Mouse (Mus musculus) heart, adult 2 months (tissue): Measurements from ENCODE around the gene Plxnc1.

ENCODE experiments used
- CTCF ChIP-seq: fragments of 200-600 bp; IDR thresholded peaks from 2 replicates; pipeline ENCODE4 v1.8.1; 2022; ENCODE audit warnings: antibody characterized with exemption, mild to moderate bottlenecking, moderate library complexity
- EP300 ChIP-seq: fragments of 200-500 bp; IDR thresholded peaks from 2 replicates; pipeline ENCODE4 v1.6.1; 2011; ENCODE audit warnings: low read depth, low read length, control low read depth; ENCODE audit not compliant: insufficient read depth
- POLR2A ChIP-seq: fragments of 200-500 bp; IDR thresholded peaks from 2 replicates; pipeline ENCODE4 v1.6.1; 2011; ENCODE audit warnings: mild to moderate bottlenecking, low read depth, low read length, control low read depth; ENCODE audit not compliant: insufficient read depth

GRCm38 (mm10) chr10:94896950-94897349 is 47.7 kb downstream of the Plxnc1 start:
- TF ChIP-seq CTCF, result no peak
- no peak for TF ChIP-seq EP300
- TF ChIP-seq POLR2A, result no peak
